Mouse (Mus musculus): Measurements from ENCODE around the gene Slc39a5. TPM values are rescaled to one million over a fixed set of nuclear protein-coding genes. Genes with fewer than 3 reads are reported as not detected.

Gene Slc39a5
- polyA plus RNA-seq, 1 experiment from 2014 or later = not detected

DNA sequence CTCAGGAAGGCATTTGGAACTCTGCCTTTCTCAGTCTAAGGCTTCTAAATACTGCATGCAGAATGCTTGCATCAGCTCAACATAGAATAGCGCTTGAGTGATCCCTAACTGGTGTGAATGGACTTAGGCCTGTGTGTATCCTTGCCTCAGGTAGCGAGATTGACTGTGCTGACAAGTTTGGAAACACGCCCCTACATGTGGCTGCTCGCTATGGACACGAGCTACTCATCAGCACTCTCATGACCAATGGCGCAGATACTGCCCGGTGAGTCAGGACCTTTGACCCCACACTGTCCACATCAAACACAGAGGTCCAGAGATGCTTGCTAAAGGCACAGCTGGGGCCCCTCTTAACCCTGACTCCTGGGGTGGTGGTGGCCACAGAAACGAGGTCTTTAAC is 18.5 kb downstream of the Slc39a5 start:
- H3K4me3 ChIP-seq = no peak overlapping the region
- H3K27me3 ChIP-seq = no peaks in the 10 kb centered on the region
- H3K9ac ChIP-seq = no peak overlapping the region
- no peaks in the 10 kb centered on the region for H3K9me3 ChIP-seq (replicated peaks)
- peaks cover 91% of the 10 kb centered on the region for H3K36me3 ChIP-seq (ENCODE audit: poor library complexity, severe bottlenecking)
- no peak overlapping the region for H3K4me2 ChIP-seq
- 90% methylated on average over 8 of the region's 8 CpGs for WGBS
- no peak overlapping the region for H3K27ac ChIP-seq
- H3K4me1 ChIP-seq = peaks cover 20% of the 10 kb centered on the region
- ATAC-seq = no peak

DNA sequence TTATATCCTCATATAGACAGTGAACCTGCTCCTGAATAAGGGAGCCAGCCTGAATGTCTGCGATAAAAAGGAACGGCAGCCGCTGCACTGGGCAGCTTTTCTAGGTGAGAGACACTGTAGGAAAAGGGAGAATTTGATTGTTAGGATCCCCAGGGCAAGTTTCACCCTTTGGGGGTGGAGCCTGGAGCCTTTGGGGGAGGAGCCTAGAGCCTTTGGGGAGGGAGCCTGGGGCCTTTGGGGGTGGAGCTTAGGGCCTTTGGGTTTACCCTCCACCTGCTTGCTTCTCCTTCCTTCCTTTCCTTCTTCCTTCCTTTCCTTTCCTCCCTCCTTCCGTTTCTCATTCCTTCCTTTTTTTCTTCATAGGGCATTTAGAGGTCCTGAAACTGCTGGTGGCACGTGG is 20.5 kb downstream of the Slc39a5 start:
- no peak overlapping the region for H3K27ac ChIP-seq
- WGBS = 91% methylated on average over 5 of the region's 5 CpGs
- H3K36me3 ChIP-seq (ENCODE audit: poor library complexity, severe bottlenecking) = peaks cover 71% of the 10 kb centered on the region
- H3K27me3 ChIP-seq = no peaks in the 10 kb centered on the region
- H3K4me1 ChIP-seq = peaks cover 27% of the 10 kb centered on the region
- H3K9me3 ChIP-seq (replicated peaks) = no peaks in the 10 kb centered on the region
- no peak overlapping the region for H3K4me2 ChIP-seq
- no peak for ATAC-seq
- H3K4me3 ChIP-seq = no peak overlapping the region
- no peak overlapping the region for H3K9ac ChIP-seq

DNA sequence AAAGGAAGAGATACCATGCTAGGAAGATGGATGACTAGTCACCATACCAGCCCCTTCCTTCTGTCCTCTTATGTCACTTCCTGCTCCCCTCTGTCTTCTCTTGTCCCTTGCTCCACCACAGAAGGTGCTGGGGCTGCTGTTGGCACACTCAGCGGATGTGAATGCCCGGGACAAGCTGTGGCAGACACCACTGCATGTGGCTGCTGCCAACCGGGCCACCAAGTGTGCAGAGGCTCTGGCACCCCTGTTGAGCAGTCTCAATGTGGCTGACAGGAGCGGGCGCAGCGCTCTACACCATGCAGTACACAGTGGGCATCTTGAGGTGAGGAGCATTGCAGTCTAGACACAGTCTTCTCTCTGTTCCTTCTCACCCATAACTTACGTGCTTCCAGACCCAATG is 21.8 kb downstream of the Slc39a5 start:
- Histone ChIP-seq H3K4me3 (no peak overlapping the region), H3K9ac (peak overlapping the region; percentile 22; the same call in 1 of the 2 replicates), H3K27me3 (no peaks in the 10 kb centered on the region), H3K9me3 (replicated peaks) (no peaks in the 10 kb centered on the region), H3K27ac (no peak overlapping the region), H3K4me2 (no peak overlapping the region), H3K36me3 (ENCODE audit: poor library complexity, severe bottlenecking) (peaks cover 58% of the 10 kb centered on the region), H3K4me1 (peaks cover 27% of the 10 kb centered on the region)
- 95% methylated on average over 7 of the region's 7 CpGs for WGBS
- no peak for ATAC-seq

DNA sequence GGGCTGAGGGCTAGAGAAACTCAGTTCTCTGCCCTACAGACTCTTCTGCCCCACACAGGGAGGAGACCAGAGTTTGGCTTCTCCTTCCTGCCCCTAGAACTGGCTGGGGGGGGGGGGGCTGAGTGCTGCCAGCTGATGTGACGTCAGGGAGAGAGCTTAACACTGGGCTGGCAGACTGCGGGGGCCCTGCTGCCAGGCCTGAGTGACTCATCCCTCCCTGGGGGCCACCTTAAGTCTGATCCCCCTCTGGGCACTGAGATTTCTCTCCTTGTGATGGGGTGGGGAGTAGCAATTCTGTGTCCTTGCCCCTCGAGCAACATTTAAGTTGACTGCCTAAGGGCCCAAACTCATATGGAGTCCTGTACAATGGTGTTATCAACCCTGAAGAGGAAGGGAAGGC is 22.6 kb downstream of the Slc39a5 start:
- no peaks in the 10 kb centered on the region for H3K27me3 ChIP-seq
- peak overlapping the region; percentile 99 for H3K9ac ChIP-seq
- H3K9me3 ChIP-seq (replicated peaks) = no peaks in the 10 kb centered on the region
- H3K4me3 ChIP-seq = peak overlapping the region; percentile 97
- no peak overlapping the region for H3K27ac ChIP-seq
- H3K36me3 ChIP-seq (ENCODE audit: poor library complexity, severe bottlenecking) = peaks cover 50% of the 10 kb centered on the region
- ATAC-seq = no peak
- H3K4me1 ChIP-seq = peaks cover 27% of the 10 kb centered on the region
- WGBS = 70% methylated on average over 3 of the region's 3 CpGs
- peak overlapping the region; percentile 75 for H3K4me2 ChIP-seq

DNA sequence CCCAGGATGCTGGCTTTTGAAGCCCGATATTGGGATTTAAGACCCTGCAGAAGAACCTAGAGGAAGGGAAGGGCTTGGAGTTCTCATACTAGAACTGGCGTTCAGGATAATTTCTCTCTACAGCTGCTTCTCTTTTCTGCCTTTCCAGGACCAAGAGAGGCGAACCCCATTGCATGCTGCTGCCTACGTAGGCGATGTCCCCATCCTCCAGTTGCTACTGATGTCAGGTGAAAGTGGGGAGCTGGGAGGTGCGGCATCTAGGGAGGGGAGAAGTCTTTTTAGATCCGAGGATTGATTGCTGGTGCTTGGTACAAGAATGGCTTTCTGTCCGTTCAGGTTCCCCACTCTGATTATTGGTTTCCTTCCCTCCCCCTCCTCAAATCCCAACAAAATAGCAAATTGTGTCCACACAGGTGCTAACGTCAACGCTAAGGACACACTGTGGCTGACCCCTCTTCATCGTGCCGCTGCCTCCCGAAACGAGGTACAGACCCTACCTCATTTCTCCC is 23.0 kb downstream of the Slc39a5 start:
- peak overlapping the region; percentile 99 for H3K9ac ChIP-seq
- no peaks in the 10 kb centered on the region for H3K9me3 ChIP-seq (replicated peaks)
- H3K4me1 ChIP-seq = peaks cover 27% of the 10 kb centered on the region
- H3K36me3 ChIP-seq (ENCODE audit: poor library complexity, severe bottlenecking) = peaks cover 46% of the 10 kb centered on the region
- ATAC-seq = no peak
- peak overlapping the region; percentile 75 for H3K4me2 ChIP-seq
- WGBS = 49% methylated on average over 14 of the region's 14 CpGs
- no peaks in the 10 kb centered on the region for H3K27me3 ChIP-seq
- peak overlapping the region; percentile 94 for H3K27ac ChIP-seq
- peak overlapping the region; percentile 97 for H3K4me3 ChIP-seq

DNA sequence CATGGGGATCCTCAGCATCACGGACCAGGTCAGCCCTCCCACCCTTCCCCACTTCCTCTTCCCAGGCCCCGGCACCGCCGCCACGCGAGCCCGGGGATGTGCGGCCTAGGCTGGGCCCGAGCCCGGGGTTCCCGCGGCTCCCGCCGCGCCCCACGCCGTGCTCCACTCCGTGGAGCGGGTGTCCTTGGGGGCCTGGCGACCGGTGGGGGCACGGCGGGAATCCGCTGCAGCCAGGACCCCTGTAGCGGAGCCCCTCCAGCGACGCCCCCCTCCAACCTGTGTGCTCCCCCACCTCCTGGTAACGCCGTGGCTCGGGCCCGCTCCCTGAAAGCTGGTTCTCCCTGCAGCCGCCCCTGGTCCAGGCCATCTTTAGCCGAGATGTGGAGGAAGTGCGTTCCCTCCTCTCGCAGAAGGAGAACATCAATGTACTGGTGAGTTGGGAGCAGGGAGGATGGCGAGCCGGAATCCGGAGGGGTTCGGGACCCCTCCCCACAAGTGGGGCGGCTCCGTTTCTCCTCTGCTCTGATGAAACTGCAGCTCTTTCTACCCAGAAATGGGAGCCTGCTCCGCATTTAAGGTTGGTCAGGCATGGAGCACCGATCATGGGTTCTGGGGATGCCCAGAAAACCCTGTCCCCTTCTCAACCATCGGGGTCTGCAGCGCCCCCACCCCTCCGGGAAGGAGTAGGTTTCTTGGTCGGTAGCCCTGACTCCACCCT is 23.6 kb downstream of the Slc39a5 start:
- Histone ChIP-seq H3K9me3 (replicated peaks) (no peaks in the 10 kb centered on the region), H3K4me1 (peaks cover 27% of the 10 kb centered on the region), H3K9ac (peak overlapping the region; percentile 99), H3K4me3 (peak overlapping the region; percentile 97), H3K4me2 (peak overlapping the region; percentile 75), H3K27me3 (no peaks in the 10 kb centered on the region), H3K36me3 (ENCODE audit: poor library complexity, severe bottlenecking) (peaks cover 40% of the 10 kb centered on the region), H3K27ac (peak overlapping the region; percentile 94)
- under 1% methylated on average over 31 of the region's 47 CpGs for WGBS
- peak; percentile 52 for ATAC-seq

DNA sequence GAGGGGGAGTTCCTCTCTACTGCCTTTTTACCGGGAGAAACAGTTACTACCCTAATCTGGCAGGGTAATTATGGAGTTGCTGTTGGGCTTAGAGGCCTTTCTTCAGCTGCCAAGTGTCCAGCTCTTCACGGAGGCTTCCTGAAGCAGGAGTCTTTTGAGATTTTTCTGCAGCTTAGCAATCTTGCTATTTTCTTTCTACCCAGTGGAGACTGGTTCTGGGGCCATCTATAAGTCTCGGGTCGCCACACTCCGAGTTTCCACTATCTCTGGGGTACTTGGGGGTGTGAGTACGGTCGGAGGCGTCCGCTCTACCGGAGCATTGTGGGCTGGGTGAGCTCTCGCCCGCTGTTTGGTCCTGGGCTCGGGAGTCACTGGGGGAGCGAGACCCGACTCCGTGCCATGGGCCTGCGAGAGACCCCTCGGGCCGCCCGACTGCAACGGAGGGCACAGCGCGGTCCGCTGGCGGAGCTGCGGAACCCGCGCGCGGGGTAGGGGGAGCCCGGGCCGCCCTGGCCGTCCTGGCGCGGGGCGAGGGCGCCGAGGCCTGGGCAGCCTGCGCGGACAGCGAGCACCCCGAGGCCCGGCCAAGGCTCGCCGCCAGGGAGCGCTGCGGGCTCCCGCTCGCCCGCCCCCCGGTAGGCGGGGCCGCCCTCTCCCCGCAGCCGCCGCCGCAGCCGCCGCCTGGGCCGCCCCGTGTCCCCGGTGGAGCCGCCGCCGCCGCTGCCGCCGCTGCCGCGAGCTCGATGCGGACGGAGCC is 24.4 kb downstream of the Slc39a5 start, which contains the start of gene Ankrd52:
Ankrd52 (plus strand) TSS at position 661 of the 757 bp plus-strand sequence.
- Histone ChIP-seq H3K9me3 (replicated peaks) (no peaks in the 10 kb centered on the region), H3K27ac (peak within 1 kb of the TSS; percentile 94), H3K4me2 (peak within 1 kb of the TSS; percentile 75), H3K9ac (peak within 1 kb of the TSS; percentile 99), H3K36me3 (ENCODE audit: poor library complexity, severe bottlenecking) (peaks cover 32% of the 10 kb centered on the region), H3K27me3 (no peaks in the 10 kb centered on the region), H3K4me3 (peak within 1 kb of the TSS; percentile 97), H3K4me1 (peaks cover 27% of the 10 kb centered on the region)
- WGBS = under 1% methylated on average over 56 of the region's 73 CpGs
- peak; percentile 93 for ATAC-seq

DNA sequence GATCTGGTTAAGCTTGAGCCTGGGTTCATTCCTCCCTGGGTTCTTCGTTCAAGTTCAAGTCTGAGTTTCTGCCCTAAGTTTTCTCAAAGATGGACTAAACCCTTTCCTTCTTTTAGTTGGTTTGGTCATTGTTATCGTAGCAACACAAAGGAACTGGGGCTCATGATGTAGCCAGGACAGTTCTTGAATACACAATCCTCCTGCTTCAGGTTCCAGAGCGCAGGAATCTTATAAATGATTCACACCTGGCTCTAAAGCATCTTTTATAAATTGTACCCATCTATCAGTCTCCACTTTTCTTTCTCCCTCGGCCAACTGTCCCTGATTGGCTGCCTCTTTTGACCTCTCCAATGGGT is 25.0 kb downstream of the Slc39a5 start:
- no peak for ATAC-seq
- peak overlapping the region; percentile 75 for H3K4me2 ChIP-seq
- 34% methylated on average over 4 of the region's 4 CpGs for WGBS
- peak overlapping the region; percentile 97 for H3K4me3 ChIP-seq
- peak overlapping the region; percentile 94 for H3K27ac ChIP-seq
- peaks cover 27% of the 10 kb centered on the region for H3K4me1 ChIP-seq
- H3K36me3 ChIP-seq (ENCODE audit: poor library complexity, severe bottlenecking) = peaks cover 27% of the 10 kb centered on the region
- H3K9me3 ChIP-seq (replicated peaks) = no peaks in the 10 kb centered on the region
- H3K27me3 ChIP-seq = no peaks in the 10 kb centered on the region
- peak overlapping the region; percentile 99 for H3K9ac ChIP-seq

DNA sequence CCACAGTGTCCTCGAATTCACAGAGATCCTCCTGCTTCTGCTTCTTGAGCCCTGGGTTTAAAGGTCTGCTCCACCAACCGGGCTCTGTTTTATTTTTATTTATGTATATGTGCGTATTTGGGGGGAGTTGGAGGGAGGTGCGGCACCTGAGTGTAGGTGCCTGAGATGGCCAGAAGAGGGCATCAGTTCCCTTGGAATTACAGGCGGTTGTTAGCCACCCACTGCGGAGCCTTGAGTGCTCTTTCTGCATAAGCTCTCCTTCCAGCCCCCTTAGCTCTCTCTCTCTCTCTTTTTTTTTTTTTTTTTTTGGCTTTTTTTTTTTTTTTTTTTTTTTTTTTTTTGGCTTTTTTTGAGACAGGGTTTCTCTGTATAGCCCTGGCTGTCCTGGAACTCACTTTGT is 26.6 kb downstream of the Slc39a5 start:
- 77% methylated on average over 6 of the region's 6 CpGs for WGBS

DNA sequence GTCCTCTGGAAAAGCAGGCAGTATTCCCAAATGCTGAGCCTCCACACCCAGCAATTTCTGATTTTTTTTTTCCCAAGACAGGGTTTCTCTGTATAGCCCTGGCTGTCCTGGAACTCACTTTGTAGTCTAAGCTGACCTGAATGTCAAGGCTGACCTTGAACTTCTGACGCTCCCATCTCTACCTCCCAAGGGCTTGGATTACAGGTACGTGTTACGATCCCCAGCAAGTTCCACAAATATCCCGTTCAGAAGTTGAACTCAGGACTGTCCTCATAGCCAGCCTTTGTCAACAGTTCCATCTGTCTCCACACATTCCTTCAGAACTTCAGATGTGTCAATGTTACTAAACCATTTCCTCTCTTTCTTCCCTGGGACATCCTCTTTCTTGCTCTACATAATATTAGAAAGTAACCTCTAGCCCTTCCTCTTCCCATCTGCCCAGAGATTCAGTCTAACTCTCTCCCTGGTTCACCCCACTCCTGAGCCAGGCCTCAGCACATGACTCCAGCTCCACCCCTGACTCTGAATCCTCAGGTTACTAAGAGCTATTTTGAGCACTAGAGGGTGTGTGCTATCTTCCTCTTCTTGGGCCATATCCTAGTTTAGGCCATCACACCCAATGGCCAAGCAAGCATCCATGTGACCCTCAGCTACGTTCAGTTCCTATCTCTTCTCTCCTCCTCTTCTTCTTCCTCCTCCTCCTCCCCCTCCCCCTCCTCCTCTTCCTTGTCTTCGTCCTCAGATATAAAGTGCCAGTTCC is 27.9 kb downstream of the Slc39a5 start:
- 89% methylated on average over 6 of the region's 6 CpGs for WGBS
- no peak for ATAC-seq
- no peak overlapping the region for H3K9ac ChIP-seq

More for the DNA sequence above, 26.6 kb downstream of the Slc39a5 start:
- no peak for ATAC-seq
- H3K9ac ChIP-seq = no peak overlapping the region
- H3K4me1 ChIP-seq = peaks cover 30% of the 10 kb centered on the region
- no peaks in the 10 kb centered on the region for H3K27me3 ChIP-seq
- H3K36me3 ChIP-seq (ENCODE audit: poor library complexity, severe bottlenecking) = peaks cover 10% of the 10 kb centered on the region
- no peak overlapping the region for H3K4me3 ChIP-seq
- H3K9me3 ChIP-seq (replicated peaks) = no peaks in the 10 kb centered on the region
- H3K27ac ChIP-seq = no peak overlapping the region
- no peak overlapping the region for H3K4me2 ChIP-seq

DNA sequence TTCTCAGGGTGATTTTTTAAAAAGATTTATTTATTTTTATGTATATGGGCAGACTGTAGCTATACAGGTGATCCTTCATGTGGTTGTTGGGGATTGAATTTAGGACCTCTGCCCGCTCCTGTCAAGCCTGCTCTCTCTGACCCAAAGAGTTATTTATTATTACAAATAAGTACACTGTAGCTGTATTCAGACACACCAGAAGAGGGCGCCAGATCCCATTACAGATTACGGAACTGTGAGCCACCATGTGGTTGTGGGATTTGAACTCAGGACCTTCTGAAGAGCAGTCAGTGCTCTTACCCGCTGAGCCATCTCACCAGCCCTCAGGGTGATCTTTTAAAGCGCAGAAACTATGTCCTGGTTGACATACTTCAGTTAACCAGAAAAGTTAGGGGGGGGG is 28.9 kb downstream of the Slc39a5 start:
- Histone ChIP-seq H3K27ac (no peak overlapping the region), H3K4me1 (peaks cover 27% of the 10 kb centered on the region), H3K36me3 (ENCODE audit: poor library complexity, severe bottlenecking) (no peaks in the 10 kb centered on the region), H3K4me2 (no peak overlapping the region), H3K4me3 (no peak overlapping the region), H3K27me3 (no peaks in the 10 kb centered on the region), H3K9me3 (replicated peaks) (no peaks in the 10 kb centered on the region), H3K9ac (no peak overlapping the region)
- 79% methylated on average over 5 of the region's 5 CpGs for WGBS
- no peak for ATAC-seq

More for the DNA sequence above, 27.9 kb downstream of the Slc39a5 start:
- H3K4me1 ChIP-seq = peaks cover 21% of the 10 kb centered on the region
- H3K27me3 ChIP-seq = no peaks in the 10 kb centered on the region
- H3K9me3 ChIP-seq (replicated peaks) = no peaks in the 10 kb centered on the region
- no peak overlapping the region for H3K27ac ChIP-seq
- no peaks in the 10 kb centered on the region; the same call in 1 of the 2 replicates for H3K36me3 ChIP-seq (ENCODE audit: poor library complexity, severe bottlenecking)
- H3K4me3 ChIP-seq = no peak overlapping the region
- no peak overlapping the region for H3K4me2 ChIP-seq

DNA sequence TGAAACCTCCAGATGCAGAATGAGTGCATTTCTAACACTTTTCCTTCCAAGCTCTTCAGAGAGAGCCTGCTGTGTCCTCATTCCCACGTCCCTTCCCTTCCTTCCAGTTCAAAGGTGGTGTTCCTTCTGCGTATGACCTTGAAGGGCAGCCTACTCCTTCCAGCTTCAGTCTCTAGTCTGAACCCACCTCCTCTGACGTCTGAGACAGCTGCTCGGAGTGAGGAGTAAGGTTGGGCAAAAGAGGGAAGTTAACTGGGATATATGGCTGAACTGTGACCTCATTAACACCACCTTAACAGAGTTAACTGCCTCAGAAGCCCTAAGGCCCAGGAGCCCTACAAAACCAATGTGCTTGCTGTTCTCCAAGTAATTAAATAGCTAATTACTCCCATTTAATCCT is 30.4 kb downstream of the Slc39a5 start:
- Histone ChIP-seq H3K36me3 (ENCODE audit: poor library complexity, severe bottlenecking) (peaks cover 4% of the 10 kb centered on the region), H3K9me3 (replicated peaks) (no peaks in the 10 kb centered on the region), H3K27ac (no peak overlapping the region), H3K4me1 (peaks cover 20% of the 10 kb centered on the region), H3K9ac (no peak overlapping the region), H3K4me2 (no peak overlapping the region), H3K4me3 (no peak overlapping the region), H3K27me3 (no peaks in the 10 kb centered on the region)
- no peak for ATAC-seq
- WGBS = 56% methylated on average over 4 of the region's 4 CpGs
